Mouse (Mus musculus): Measurements from ENCODE around the gene Sectm1b. TPM values are rescaled to one million over a fixed set of nuclear protein-coding genes. Genes with fewer than 3 reads are reported as not detected.

Sectm1b gene
- polyA plus RNA-seq, 1 experiment from 2014 or later = 0.05 TPM

Other genes starting within 250 kb of the Sectm1b start
- 20.3 and 24.2 TPM in 2 replicates for gene Fasn, start 239.0 kb downstream of the Sectm1b start, polyA plus RNA-seq (2015; fragmentation: Nextera tagmentation; extraction: Ambion mirVana)
- 1.6 and 1.7 TPM in 2 replicates for gene Ccdc57, start 130.7 kb downstream of the Sectm1b start, polyA plus RNA-seq (2015; fragmentation: Nextera tagmentation; extraction: Ambion mirVana)
- 80.5 and 82.1 TPM in 2 replicates for gene Slc16a3, start 115.1 kb downstream of the Sectm1b start, polyA plus RNA-seq (2015; fragmentation: Nextera tagmentation; extraction: Ambion mirVana)
- gene Csnk1d, start 72.2 kb downstream of the Sectm1b start, polyA plus RNA-seq (2015; fragmentation: Nextera tagmentation; extraction: Ambion mirVana) = 33.4 and 36.8 TPM in 2 replicates
- gene Cd7, start 24.2 kb downstream of the Sectm1b start, polyA plus RNA-seq (2015; fragmentation: Nextera tagmentation; extraction: Ambion mirVana) = 1.3 and 1.6 TPM in 2 replicates
- 0.89 and 1.8 TPM in 2 replicates for gene Sectm1a, start 17.7 kb upstream of the Sectm1b start, polyA plus RNA-seq (2015; fragmentation: Nextera tagmentation; extraction: Ambion mirVana)
- gene Tex19.2, start 55.1 kb upstream of the Sectm1b start, polyA plus RNA-seq (2015; fragmentation: Nextera tagmentation; extraction: Ambion mirVana) = 0.05 TPM in 1 of 2 replicates, not detected in the other
- gene Tex19.1, start 82.6 kb upstream of the Sectm1b start, polyA plus RNA-seq (2015; fragmentation: Nextera tagmentation; extraction: Ambion mirVana) = not detected in 2 replicates
- 0.14 TPM in 1 of 2 replicates, not detected in the other for gene Uts2r, start 96.7 kb upstream of the Sectm1b start, polyA plus RNA-seq (2015; fragmentation: Nextera tagmentation; extraction: Ambion mirVana)
- 2.9 and 3.1 TPM in 2 replicates for gene Hexdc, start 140.9 kb upstream of the Sectm1b start, polyA plus RNA-seq (2015; fragmentation: Nextera tagmentation; extraction: Ambion mirVana)
- gene Ogfod3, start 141.1 kb upstream of the Sectm1b start, polyA plus RNA-seq (2015; fragmentation: Nextera tagmentation; extraction: Ambion mirVana) = 15.4 and 15.5 TPM in 2 replicates
- gene Cybc1, start 165.8 kb upstream of the Sectm1b start, polyA plus RNA-seq (2015; fragmentation: Nextera tagmentation; extraction: Ambion mirVana) = 20.2 and 21.1 TPM in 2 replicates
- gene Narf, start 173.7 kb upstream of the Sectm1b start, polyA plus RNA-seq (2015; fragmentation: Nextera tagmentation; extraction: Ambion mirVana) = 118 and 119 TPM in 2 replicates
- 2.1 and 2.3 TPM in 2 replicates for gene Foxk2, start 196.4 kb upstream of the Sectm1b start, polyA plus RNA-seq (2015; fragmentation: Nextera tagmentation; extraction: Ambion mirVana)

Measured in liver, embryonic 16.5 days (tissue).